Mouse (Mus musculus): Measurements from ENCODE around the gene Abhd2.
A peak's percentile ranks its signal among the peaks of the same experiment; 100 is the strongest.

The Abhd2 gene

GRCm38 (mm10) chr7:79333419-79333818 is 60.4 kb downstream of the Abhd2 start:
- no peak for DNase-seq

GRCm38 (mm10) chr7:79336362-79336910 is 63.4 kb downstream of the Abhd2 start:
- peak; percentile 67 for DNase-seq

- DNase-seq: no peak
Observed at GRCm38 (mm10) chr7:79345902-79346301, 72.9 kb downstream of the Abhd2 start.

GRCm38 (mm10) chr7:79346555-79347075 is 73.6 kb downstream of the Abhd2 start:
- no peak for DNase-seq

GRCm38 (mm10) chr7:79347108-79347813 is 74.3 kb downstream of the Abhd2 start:
- DNase-seq: no peak

GRCm38 (mm10) chr7:79348816-79349215 is 75.8 kb downstream of the Abhd2 start:
- no peak for DNase-seq

GRCm38 (mm10) chr7:79349738-79350386 is 76.9 kb downstream of the Abhd2 start:
- DNase-seq: peak; percentile 68

- peak; percentile 79 for DNase-seq
Observed at GRCm38 (mm10) chr7:79358350-79359182, 85.6 kb downstream of the Abhd2 start.

- no peak for DNase-seq
Observed at GRCm38 (mm10) chr7:79359183-79359435, 86.1 kb downstream of the Abhd2 start.

- no peak for DNase-seq
Observed at GRCm38 (mm10) chr7:79360056-79360455, 87.1 kb downstream of the Abhd2 start.

GRCm38 (mm10) chr7:79362208-79362607 is 89.2 kb downstream of the Abhd2 start:
- peak; percentile 40 for DNase-seq

- DNase-seq: no peak
Observed at GRCm38 (mm10) chr7:79362830-79363229, 89.8 kb downstream of the Abhd2 start.

- peak; percentile 42 for DNase-seq
Observed at GRCm38 (mm10) chr7:79363370-79364043, 90.5 kb downstream of the Abhd2 start.

GRCm38 (mm10) chr7:79368664-79369063 is 95.7 kb downstream of the Abhd2 start:
- DNase-seq: no peak

- DNase-seq: no peak
Observed at GRCm38 (mm10) chr7:79369416-79369815, 96.4 kb downstream of the Abhd2 start.

GRCm38 (mm10) chr7:79371321-79371879 is 98.4 kb downstream of the Abhd2 start:
- peak; percentile 66 for DNase-seq

- no peak for DNase-seq
Observed at GRCm38 (mm10) chr7:79374017-79374416, 101.0 kb downstream of the Abhd2 start.

GRCm38 (mm10) chr7:79375594-79375993 is 102.6 kb downstream of the Abhd2 start:
- DNase-seq: no peak

- no peak for DNase-seq
Observed at GRCm38 (mm10) chr7:79376516-79377275, 103.7 kb downstream of the Abhd2 start.

GRCm38 (mm10) chr7:79386422-79387133 is 113.6 kb downstream of the Abhd2 start, which contains the start of gene Rlbp1:
Gene Rlbp1 (minus strand): TSS chr7:79387048.
- peak; percentile 10 for DNase-seq

GRCm38 (mm10) chr7:79387140-79387539 is 114.1 kb downstream of the Abhd2 start:
- no peak for DNase-seq
